Mouse (Mus musculus): ENCODE measurements at regions not wholly inside any gene's neighbourhood (a gene's known extent, or its start where the extent isn't known, plus 50 kb on each side); places are given as distances from the start of the nearest gene placed in this dataset.

- no peak for ATAC-seq (ENCODE audit: insufficient number of reproducible peaks, insufficient read depth, low FRiP score, low TSS enrichment, low read depth)
- Histone ChIP-seq H3K4me1 (no peaks in the 10 kb centered on the region), H3K9me3 (no peaks in the 10 kb centered on the region), H3K27ac (no peak overlapping the region), H3K4me3 (no peak overlapping the region), H3K36me3 (no peaks in the 10 kb centered on the region), H3K4me2 (no peak overlapping the region), H3K9ac (no peak overlapping the region), H3K27me3 (no peaks in the 10 kb centered on the region)
- WGBS = 84% methylated on average over 1 of the region's 1 CpGs
Observed at GRCm38 (mm10) chr12:65644232-65644631, 418.9 kb downstream of the Wdr20rt start.

GRCm38 (mm10) chr12:65656772-65657171 is 431.5 kb downstream of the Wdr20rt start:
- Histone ChIP-seq H3K27me3 (no peaks in the 10 kb centered on the region), H3K4me2 (no peak overlapping the region), H3K4me3 (no peak overlapping the region), H3K4me1 (no peaks in the 10 kb centered on the region), H3K27ac (no peak overlapping the region), H3K9me3 (no peaks in the 10 kb centered on the region), H3K9ac (no peak overlapping the region), H3K36me3 (no peaks in the 10 kb centered on the region)
- no peak for ATAC-seq (ENCODE audit: insufficient number of reproducible peaks, insufficient read depth, low FRiP score, low TSS enrichment, low read depth)
- 88% methylated on average over 1 of the region's 1 CpGs for WGBS

GRCm38 (mm10) chr12:65671673-65672072 is 446.4 kb downstream of the Wdr20rt start:
- H3K4me1 ChIP-seq = no peaks in the 10 kb centered on the region
- no peak overlapping the region for H3K4me3 ChIP-seq
- WGBS = 70% methylated on average over 1 of the region's 1 CpGs
- H3K4me2 ChIP-seq = no peak overlapping the region
- no peak overlapping the region for H3K9ac ChIP-seq
- H3K9me3 ChIP-seq = no peaks in the 10 kb centered on the region
- no peaks in the 10 kb centered on the region for H3K27me3 ChIP-seq
- no peak overlapping the region for H3K27ac ChIP-seq
- 0 out of 2 replicates have a peak, but pooled peaks have one; percentile 59 for ATAC-seq (ENCODE audit: insufficient number of reproducible peaks, insufficient read depth, low FRiP score, low TSS enrichment, low read depth)
- no peaks in the 10 kb centered on the region for H3K36me3 ChIP-seq

- no peak overlapping the region for H3K9ac ChIP-seq
- no peak overlapping the region for H3K27ac ChIP-seq
- H3K36me3 ChIP-seq = no peaks in the 10 kb centered on the region
- H3K4me2 ChIP-seq = no peak overlapping the region
- H3K27me3 ChIP-seq = no peaks in the 10 kb centered on the region
- no peak overlapping the region for H3K4me3 ChIP-seq
- no peak for ATAC-seq (ENCODE audit: insufficient number of reproducible peaks, insufficient read depth, low FRiP score, low TSS enrichment, low read depth)
- H3K4me1 ChIP-seq = no peaks in the 10 kb centered on the region
- no peaks in the 10 kb centered on the region for H3K9me3 ChIP-seq
- 88% methylated on average over 2 of the region's 2 CpGs for WGBS
Observed at GRCm38 (mm10) chr12:65673193-65673592, 447.9 kb downstream of the Wdr20rt start.

- H3K9ac ChIP-seq = no peak overlapping the region
- H3K27ac ChIP-seq = no peak overlapping the region
- no peak overlapping the region for H3K4me3 ChIP-seq
- WGBS = 84% methylated on average over 1 of the region's 1 CpGs
- H3K27me3 ChIP-seq = no peaks in the 10 kb centered on the region
- no peaks in the 10 kb centered on the region for H3K4me1 ChIP-seq
- H3K9me3 ChIP-seq = no peaks in the 10 kb centered on the region
- H3K4me2 ChIP-seq = no peak overlapping the region
- no peak for ATAC-seq (ENCODE audit: insufficient number of reproducible peaks, insufficient read depth, low FRiP score, low TSS enrichment, low read depth)
- H3K36me3 ChIP-seq = no peaks in the 10 kb centered on the region
Observed at GRCm38 (mm10) chr12:65674916-65675660, 449.8 kb downstream of the Wdr20rt start.

GRCm38 (mm10) chr12:65680335-65680734 is 455.0 kb downstream of the Wdr20rt start:
- Histone ChIP-seq H3K27me3 (no peaks in the 10 kb centered on the region), H3K9ac (no peak overlapping the region), H3K4me1 (no peaks in the 10 kb centered on the region), H3K9me3 (no peaks in the 10 kb centered on the region), H3K4me3 (no peak overlapping the region), H3K36me3 (no peaks in the 10 kb centered on the region), H3K4me2 (no peak overlapping the region), H3K27ac (no peak overlapping the region)
- ATAC-seq (ENCODE audit: insufficient number of reproducible peaks, insufficient read depth, low FRiP score, low TSS enrichment, low read depth) = no peak
- 67% methylated on average over 2 of the region's 2 CpGs for WGBS

- no peak overlapping the region for H3K9ac ChIP-seq
Observed at GRCm38 (mm10) chr12:65681826-65682225, 456.5 kb downstream of the Wdr20rt start.

GRCm38 (mm10) chr12:65704985-65705384 is 479.7 kb downstream of the Wdr20rt start:
- H3K36me3 ChIP-seq = no peaks in the 10 kb centered on the region
- no peaks in the 10 kb centered on the region for H3K4me1 ChIP-seq
- H3K9ac ChIP-seq = no peak overlapping the region
- H3K4me2 ChIP-seq = no peak overlapping the region
- no peak overlapping the region for H3K27ac ChIP-seq
- H3K9me3 ChIP-seq = no peaks in the 10 kb centered on the region
- 55% methylated on average over 1 of the region's 1 CpGs for WGBS
- ATAC-seq (ENCODE audit: insufficient number of reproducible peaks, insufficient read depth, low FRiP score, low TSS enrichment, low read depth) = no peak
- no peak overlapping the region for H3K4me3 ChIP-seq
- H3K27me3 ChIP-seq = no peaks in the 10 kb centered on the region

More at GRCm38 (mm10) chr12:65681826-65682225, 456.5 kb downstream of the Wdr20rt start:
- WGBS = 68% methylated on average over 6 of the region's 6 CpGs
- no peak for ATAC-seq (ENCODE audit: insufficient number of reproducible peaks, insufficient read depth, low FRiP score, low TSS enrichment, low read depth)
- H3K4me1 ChIP-seq = no peaks in the 10 kb centered on the region
- H3K4me2 ChIP-seq = no peak overlapping the region
- H3K9me3 ChIP-seq = no peaks in the 10 kb centered on the region
- H3K27me3 ChIP-seq = no peaks in the 10 kb centered on the region
- no peaks in the 10 kb centered on the region for H3K36me3 ChIP-seq
- no peak overlapping the region for H3K27ac ChIP-seq
- no peak overlapping the region for H3K4me3 ChIP-seq

GRCm38 (mm10) chr12:65712304-65712703 is 487.0 kb downstream of the Wdr20rt start:
- no peaks in the 10 kb centered on the region for H3K9me3 ChIP-seq
- ATAC-seq (ENCODE audit: insufficient number of reproducible peaks, insufficient read depth, low FRiP score, low TSS enrichment, low read depth) = no peak
- H3K27me3 ChIP-seq = no peaks in the 10 kb centered on the region
- no peak overlapping the region for H3K27ac ChIP-seq
- H3K4me3 ChIP-seq = no peak overlapping the region
- H3K4me2 ChIP-seq = no peak overlapping the region
- 67% methylated on average over 2 of the region's 2 CpGs for WGBS
- H3K9ac ChIP-seq = no peak overlapping the region
- H3K4me1 ChIP-seq = no peaks in the 10 kb centered on the region
- no peaks in the 10 kb centered on the region for H3K36me3 ChIP-seq
